Mouse (Mus musculus) layer of hippocampus, postnatal 10 days (tissue): Measurements from ENCODE around the gene Ptpn3. TPM values are rescaled to one million over a fixed set of nuclear protein-coding genes. Genes with fewer than 3 reads are reported as not detected.

Experiments
- DNase-seq, 2 experiments: peaks; one replicate each; pipeline ENCODE4 v3.0.0; 2021; ENCODE audit warnings: low spot score in 2 of 2
- long read RNA-seq: library from polyadenylated mRNA; stranded (forward); transcript quantifications from one replicate; pipeline ENCODE4 v2.0.0, GENCODE M21; 2023
- total RNA-seq, 2 experiments: library from RNA; stranded (reverse); gene quantifications; 2 replicates each; pipeline ENCODE4 v1.2.3; 2021

Ptpn3 gene
- 10 to 100 TPM; 31.6 to 36.2 TPM for total RNA-seq
- long read RNA-seq, partial matches to known transcripts = 2 of 10 reads
- long read RNA-seq, other reads (novel, unspliced or antisense) = 8 of 10 reads

DNA sequence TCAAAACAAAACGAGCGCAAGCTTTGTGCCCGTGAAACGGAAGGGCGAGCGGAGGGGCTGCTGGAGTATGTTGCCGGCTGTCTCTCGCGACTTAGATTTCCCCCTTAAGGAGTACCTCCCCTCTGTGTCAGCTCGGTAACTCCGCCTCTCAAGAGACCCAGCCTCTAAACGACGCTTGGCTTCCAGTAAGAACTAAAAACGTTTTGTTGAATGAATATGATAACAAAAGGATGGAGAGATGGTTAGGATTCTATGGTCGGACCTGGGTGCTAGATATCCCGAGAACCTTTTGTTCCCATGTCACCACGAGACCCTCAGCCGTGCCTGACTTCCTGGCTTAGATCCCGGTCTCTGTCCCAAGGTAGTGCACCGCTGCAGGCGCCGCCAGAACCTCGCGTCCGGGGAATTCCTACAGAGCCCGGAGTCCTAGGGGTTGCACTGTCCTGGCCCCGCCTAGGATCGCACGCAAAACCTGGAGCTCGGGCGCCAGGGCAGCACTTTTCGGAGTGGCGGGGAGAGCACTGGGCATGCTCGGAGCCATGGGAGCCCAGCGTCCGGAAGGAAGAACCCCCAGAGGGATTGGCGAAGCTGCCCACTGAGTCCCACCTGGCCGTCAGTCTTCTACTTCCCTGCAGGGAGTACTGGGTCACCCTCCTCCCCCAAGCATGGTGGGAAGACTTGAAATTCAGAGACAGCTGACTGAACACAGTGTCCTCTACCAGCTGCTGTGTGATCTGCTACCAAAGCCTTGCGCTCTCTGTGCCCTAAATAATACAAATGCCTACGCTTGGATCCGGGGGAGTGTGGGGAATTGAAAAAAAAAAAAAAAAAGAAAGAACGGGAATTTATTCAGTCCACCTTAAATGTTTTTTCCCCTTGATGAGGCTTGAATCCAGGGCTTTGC is at the start of gene Ptpn3:
Gene Ptpn3, minus strand, starts transcription at position 428 of the 904 bp plus-strand sequence.
- peak; percentile 61 to 79 for DNase-seq

DNA sequence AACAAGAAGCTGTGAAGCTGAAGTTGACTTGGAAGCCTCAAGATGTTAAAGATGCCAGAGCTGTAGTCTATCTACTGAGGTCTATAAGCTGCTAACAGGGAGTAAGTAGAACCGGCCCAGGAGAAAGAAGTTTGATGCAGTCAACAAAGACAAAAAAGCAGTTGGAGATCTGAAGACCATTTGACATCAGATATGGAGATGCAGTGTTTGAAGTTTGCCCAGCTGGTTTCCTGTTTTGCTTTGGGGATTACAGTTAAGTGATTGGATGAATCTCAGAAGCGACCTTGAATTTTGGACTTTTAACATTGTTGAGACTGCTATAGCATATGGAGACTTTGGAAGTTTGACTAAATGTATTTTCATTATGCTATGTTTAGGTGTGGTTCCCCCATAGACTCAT is 48.9 kb upstream of the Ptpn3 start:
- DNase-seq = no peak

DNA sequence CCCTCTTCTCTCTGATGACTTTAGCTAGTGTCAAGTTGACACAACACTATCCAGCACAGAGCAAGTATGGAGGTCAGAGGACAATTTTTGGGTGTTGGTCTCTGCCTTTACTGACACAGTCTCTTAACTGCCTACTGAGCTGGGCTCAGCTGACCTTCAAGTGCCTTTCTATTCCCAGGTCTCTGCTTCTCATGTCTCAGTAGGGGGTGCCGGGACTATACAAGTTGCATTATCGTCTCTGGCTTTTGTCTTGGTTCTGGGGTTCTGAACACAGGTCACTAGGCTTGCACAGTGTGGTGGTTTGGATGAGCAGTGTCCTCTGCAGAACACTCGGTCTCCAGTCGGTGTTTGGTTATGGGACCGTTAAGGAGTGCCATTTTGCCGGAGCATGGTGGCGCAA is 42.4 kb upstream of the Ptpn3 start:
- no peak for DNase-seq

DNA sequence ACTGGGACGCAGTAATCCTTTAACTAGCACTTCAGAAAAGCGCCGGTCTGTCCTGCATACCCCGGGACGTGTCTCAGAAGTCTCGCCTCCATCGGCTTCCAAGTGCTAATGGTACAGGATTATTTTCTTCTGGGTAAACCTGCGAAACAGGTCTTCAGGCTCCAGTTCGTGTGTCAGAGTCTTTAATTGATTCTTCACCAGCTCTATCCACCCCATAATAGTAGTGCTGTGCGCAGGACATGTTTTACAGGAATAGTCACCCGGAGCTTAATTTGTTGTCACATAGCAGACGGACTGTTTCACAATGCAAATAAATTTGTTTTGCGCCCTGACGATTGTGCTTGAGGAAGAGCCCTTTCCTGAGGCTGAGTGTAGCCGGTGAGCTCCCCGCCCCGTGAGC is 37.3 kb upstream of the Ptpn3 start:
- DNase-seq = no peak

DNA sequence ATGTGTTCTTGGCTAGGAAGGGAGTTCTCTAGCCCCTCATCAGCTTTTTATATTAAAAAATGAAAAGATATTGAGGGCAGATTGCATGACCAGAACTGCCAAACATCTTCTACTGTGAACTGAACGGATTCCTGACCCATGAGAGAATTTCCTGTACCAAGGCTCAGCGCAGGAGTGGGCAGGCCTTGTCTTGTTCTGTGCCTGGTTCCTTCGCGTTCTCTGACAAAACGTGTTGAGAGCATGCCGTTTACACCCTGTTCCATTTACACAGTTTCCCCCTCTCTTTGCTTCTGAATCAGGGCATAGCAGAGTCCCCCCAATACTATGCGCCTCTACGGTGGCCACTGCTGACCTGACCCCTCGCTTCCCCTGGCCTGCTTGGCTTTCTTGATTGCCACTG is 36.4 kb upstream of the Ptpn3 start:
- no peak for DNase-seq

DNA sequence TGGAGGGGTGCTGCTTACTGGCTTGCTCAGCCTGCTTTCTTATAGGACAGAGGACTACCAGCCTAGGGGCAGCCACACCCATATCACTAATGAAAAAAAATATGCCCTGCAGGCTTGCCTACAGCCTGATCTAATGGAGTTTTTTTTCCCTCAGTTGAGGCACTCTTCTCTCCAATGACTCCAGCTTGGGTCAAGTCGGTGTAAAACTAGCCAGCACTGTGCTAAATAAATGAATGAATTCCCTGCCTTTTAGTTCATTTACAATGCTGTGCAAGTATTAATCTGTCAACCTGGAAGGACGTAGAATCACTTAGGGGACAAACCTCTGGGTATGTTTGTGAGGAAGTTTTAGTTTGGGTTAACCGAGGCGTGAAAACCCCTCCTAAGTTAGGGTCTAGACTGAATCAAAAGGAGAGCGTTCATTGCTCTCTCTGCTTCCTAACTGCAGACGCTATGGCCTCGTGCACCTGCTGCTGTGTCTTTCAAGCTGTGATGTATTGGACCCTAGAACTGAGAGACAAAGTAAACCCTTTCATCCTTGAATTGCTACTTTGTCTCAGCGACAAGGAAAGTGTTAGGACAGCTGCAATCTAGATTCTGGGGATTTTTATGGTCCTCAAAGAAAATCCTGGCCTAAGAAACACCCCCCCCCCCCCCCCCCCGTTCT is 33.5 kb upstream of the Ptpn3 start:
- no peak for DNase-seq

DNA sequence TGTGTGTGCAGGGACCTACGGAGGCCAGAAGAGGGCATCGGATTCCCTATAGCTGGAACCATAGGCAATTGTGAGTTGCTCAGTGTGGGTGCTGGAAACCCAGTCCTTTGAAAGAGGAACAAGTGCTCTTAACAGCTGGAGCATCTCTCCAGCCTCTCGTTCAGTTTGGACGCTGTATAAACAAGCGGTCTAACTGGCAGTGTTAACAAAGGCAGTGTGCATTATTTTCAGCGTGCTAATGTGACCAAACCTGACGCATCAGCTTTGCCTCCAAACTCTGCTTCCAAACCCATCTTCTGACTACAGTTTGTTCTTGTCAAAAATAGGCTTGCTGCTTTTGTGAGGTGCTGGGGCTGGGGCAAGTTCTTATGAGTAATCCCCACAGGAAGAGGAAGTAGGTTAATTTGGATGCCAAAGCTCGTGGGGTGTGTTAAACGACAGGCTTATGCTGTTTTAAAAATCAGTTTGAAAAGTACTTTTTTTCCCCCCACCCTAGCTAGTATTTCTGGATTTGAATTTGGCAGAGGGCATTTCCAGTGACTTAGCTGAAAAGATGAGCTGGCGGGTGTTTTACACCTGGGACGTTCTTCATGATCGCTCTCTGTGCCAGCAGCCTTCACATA is 32.4 kb upstream of the Ptpn3 start:
- DNase-seq = no peak

DNA sequence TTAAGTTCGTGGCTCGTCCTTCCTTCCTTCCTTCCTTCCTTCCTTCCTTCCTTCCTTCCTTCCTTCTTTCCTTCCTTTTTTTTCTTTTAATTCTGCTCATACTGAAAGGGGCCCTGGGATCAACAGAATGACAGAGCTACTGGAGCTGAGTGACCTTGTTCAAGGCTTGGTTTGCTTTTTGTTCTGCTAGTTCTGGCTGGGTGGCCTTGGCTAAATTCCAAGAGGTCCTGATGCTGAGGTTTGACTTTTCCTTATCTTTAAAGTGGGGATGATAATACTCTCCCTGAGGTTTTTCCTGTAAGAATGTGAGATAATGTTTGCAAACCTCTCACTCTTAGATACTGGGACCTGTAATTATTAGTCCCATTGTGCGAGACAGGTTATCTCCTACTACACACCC is 30.9 kb upstream of the Ptpn3 start:
- no peak for DNase-seq

DNA sequence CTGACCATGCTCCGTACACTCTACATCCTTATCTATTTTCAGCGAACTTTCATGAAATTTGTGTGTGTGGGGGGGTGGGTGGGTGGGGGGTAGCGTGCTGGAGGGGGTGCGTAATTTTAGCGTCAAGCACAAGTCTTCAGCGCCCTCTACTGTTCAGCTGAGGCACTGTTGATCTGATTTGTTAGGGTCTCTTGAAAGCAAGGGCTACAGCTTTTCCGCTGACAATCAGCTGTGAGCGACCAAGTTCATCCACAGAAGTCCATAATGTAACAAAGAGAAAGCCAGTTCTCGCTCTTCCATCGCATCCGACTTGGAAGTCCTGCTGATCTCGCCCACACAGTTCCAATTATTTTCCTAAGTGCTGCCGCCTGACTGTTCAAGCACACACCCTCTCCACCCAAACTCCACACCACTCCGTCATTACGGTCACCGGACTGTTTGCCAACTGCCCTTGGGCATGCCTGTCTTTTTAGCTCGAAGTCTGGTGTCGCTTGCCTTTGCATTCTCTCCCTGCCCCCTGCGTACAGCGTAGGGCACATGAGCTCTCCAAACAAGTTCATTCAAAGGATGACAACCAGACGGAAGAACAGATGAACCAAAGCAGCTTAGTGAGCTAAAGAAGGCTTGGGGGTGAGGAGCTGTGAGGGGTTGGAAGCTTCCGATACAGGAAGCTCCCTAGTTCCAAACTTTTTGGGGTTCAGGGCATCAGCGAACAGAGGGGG is 19.1 kb upstream of the Ptpn3 start:
- peak; percentile 68 to 73 for DNase-seq

DNA sequence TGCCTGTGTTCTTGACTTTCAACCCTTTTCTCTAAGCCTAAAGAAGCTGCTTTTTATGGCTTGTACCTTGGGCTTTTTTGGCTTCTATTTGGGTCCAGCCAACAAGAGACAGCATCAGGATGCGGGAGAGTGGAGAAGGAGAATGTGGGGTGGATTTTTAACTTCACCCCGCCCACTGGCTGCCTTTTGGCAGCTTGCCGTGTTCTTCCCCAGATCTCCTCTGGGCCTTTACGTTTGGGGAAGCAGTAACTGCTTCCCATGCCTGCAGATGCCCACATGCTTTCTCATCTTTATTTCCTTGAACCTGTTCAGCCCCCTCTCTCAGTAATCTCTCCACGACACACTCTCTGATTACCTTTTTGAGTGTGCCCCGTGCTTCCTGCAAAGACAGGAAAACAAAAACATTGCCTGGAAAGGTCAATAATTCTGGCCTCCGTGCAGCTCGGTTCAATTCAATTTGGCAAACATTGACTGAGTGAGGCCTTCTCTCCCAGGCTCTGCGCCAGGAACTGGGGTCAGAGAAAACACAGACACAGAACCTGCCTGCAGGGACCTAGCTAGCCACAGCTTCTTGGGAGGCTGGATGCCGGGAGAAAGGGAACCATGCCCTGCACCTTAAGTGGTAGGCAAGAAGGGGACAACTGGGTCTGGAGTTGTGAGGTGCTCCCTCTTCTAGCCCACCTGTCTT is 17.0 kb upstream of the Ptpn3 start:
- DNase-seq = peak in 1 of 2 experiments; percentile 23

DNA sequence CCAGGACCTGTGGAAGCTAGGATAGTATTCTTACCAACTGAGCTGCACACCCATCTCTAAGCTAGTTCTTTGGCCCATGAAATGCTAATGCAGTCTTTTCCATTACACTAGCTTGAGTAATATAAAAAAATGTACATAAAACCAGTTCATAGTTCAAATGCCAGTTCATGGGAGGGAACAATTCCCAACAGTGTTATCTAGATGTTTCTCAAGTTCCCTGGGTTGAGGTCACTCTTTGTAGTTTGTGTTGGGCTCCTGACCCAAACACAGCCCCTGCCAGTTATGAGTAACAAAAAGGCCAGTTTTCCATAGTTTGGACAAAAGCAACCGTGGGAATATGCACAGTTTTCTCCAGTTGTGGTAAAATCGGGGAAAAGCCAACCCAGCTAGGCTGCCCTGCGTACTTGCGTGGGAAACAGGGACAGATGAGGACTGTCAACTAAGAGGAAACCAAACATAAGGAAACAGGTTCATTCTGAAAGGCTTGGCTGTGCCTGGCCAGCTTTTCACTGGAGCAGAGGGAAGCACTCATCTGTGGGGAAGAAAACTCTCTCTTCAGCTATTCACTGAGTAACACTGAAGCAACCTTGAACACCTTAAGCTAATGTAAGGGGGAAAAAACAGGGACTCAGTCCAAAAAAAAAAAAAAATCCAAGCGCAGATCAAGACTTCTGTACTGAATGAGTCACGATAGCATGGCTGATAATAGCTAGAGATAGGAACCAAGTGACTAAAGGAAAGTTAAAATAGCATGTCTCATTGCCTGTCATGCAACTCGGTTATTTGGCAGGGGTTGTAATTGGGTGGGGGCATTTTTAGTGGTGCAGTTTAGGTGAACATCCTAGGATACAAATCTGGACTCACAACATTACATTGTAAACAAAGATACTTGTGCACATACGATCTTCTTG is 10.9 kb upstream of the Ptpn3 start:
- no peak for DNase-seq

DNA sequence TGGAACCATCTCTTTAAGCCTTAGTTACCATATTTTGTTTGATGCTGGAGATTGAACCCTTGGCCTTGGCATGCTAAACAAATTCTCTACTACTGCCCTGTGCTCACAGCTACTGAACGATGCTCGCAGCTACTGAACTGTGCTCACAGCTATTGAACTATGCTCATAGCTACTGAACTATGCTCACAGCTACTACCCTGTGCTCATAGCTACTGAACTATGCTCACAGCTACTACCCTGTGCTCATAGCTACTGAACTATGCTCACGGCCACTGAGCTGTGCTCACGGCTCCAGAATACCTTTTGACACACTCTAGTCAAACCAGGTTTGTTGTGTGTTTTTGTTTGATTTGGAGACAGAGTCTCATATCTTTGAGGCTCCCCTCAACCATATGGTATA is 10.1 kb upstream of the Ptpn3 start:
- no peak for DNase-seq

DNA sequence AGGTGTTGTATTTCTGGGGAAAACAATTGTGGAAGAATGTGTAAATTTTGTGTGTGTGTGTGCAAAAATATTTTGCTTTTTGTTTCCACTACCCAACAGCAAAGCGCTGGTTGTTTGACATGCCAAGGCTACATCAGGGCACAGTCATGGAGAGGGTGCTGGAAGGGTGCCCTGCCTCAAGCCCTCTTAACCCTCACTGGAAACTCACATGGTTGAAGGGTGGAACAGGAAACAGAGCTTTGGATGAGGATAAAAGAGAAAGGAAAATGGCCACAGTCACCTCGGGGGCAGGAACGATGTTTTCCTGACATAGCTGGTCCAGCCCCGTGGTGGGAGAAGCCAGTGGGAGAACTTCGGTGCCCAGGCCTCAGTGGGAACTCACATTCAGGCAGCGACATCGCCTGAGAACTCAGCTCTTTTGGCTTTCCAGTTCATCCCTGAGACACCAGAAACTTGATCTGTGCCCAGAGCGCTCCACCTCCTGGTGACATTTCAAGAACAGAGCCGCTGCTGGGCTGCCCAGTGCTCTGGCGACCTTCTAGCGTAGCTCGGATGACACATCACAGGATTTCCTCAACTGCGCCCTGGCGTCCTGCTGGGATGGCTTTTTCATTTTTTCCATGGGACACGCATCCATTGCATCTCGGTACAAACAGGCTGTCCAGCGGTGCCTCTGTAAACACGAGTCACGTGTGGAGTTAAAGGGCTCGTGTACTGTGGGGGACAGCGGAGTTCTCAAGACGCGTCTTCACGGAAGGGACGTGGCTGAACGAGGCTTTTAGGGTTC is 6.8 kb upstream of the Ptpn3 start:
- no peak for DNase-seq

DNA sequence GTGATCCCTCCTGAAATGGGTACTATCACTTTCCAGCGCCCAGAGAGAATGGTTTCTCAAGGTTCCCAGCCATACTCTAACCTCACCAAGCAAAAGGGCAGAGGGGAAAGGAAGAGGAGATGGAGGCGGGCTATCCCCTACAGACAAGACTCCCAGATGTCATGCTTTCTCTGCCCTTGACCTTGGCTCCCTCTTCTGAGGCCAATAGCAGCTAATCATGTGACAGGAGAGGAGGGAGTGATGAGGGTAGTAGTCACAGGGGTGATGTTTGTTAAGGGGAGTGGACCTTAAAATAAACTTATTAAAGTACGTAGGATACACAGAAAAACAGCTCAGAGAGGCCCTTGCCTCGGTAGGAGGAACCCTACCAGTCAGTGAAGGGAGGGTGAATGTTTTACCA is 6.1 kb upstream of the Ptpn3 start:
- DNase-seq = no peak

DNA sequence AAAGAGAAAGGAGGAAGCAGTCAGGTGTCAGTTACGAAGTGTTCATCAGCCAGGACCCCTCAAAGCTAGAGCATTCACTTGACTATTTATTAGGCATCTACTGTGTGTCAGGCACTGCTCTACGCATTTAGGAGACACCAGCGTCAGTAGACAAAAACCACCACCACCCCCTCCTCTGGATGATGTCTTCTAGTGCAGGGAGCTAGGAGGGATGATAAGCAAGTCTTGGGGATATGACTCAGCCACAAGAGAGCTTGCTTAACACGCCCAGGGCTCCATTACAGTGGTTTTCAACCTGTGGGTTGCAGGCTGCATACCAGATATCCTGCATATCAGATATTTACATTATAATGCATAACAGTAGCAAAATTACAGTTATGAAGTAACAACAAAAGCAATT is 4.6 kb upstream of the Ptpn3 start:
- no peak for DNase-seq

DNA sequence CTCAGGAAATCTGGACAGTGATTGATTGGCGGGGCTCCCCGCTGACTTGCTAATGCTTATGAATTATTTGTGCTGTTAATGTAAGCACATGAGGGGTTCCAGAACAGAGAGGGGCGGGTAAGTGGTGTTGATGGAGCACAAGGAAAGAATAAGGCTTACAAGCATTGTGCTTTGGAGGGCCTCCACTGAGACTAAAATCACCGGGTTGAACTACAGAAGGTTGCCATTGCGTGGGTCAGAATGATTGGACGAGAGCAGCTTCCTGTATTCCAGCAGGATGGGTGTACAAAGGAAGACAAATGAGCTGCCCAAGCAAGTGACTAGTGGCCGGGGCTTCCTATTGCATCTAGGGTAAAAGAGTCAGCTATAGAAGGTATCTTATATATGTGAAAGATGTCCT is 4.0 kb upstream of the Ptpn3 start:
- DNase-seq = no peak

DNA sequence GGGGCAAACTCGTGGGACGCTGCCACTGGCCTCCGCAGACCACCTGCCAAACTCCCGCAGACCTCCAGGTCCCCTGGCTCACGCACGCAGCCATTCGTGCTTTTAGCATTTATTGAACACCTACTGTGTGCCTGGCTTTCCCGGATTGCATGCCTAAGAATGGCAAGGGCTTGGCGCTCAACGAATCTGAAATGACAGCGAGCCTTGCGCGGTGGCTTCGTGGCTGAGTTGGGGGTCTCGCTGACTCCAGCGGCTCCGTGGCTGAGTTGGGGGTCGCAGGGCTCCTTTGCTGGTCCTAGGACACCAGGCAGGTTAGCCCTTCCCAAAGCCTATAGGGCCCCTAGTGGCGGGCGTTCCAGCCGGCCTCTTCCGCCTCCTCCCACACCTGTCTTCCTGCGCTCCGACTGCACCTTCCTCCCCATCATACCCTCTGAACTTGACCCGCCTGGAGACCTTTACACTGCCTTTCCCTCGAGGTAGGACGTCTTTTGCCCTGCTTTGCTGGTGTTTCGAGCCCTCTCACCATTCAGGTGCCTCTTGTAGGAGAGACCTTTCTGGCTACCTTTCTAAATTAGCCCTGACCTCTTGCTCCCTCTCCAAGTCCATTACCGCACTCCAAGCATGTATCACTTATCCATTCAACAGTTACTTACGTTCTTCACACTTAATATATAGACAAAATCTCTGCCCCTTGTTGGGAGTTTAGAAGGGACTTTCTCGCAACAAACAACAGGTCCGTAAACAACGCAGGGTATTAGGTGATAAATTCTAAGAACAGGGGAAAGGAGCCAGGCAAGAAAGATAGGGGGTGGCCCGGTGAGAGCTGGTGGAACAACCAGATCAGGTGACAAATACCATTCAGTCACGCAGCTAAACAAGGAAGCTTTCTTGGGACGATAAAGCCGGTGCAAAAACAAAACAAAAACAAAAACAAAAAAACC is 898 bp downstream of the Ptpn3 start:
- DNase-seq = peak in 1 of 2 experiments; percentile 46
